Mouse (Mus musculus): Measurements from ENCODE around the gene Mybphl.

DNA sequence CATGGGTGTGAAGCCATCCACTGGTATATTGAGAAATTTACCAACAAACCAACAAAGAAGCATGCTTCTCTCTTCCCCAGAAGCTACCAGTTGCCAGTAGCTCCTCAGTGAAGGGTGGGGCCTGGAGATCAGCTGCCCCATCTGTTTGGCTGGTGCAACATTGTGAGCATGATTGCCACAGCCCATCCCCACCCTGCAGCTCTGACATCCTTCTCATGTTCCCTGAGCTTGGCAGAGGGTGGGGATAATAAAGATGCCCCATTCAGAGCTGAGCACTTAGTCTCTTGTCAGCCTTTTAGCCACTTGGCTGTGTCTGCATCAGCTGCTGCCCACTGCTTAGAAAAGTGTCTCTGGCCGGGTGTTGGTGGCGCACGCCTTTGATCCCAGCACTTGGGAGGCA, 41.7 kb upstream of the Mybphl start:
- no peak for TF ChIP-seq CTCF (IDR thresholded peaks at IDR 0.05; ENCODE audit: insufficient read depth, low read depth, low read length)
- TF ChIP-seq POLR2A (IDR thresholded peaks at IDR 0.05; ENCODE audit: insufficient read depth, low read depth, low read length) = no peak
